Mouse (Mus musculus): ENCODE data around the gene Ppp2r1b. TPM values are rescaled to one million over a fixed set of nuclear protein-coding genes. Genes with fewer than 3 reads are reported as not detected.

Gene Ppp2r1b
- polyA plus RNA-seq, 1 experiment, result 12.9 TPM

- no peak overlapping the region for H3ac ChIP-seq (ENCODE audit: control insufficient read depth, insufficient read length)
- no peaks in the 10 kb centered on the region for H3K79me2 ChIP-seq (ENCODE audit: control insufficient read depth, insufficient read depth)
- H3K4me3 ChIP-seq, result no peak overlapping the region
- no peak for TF ChIP-seq POLR2AphosphoS2 (IDR thresholded peaks at IDR 0.05; ENCODE audit: insufficient read length, low read depth)
- no peak for TF ChIP-seq CEBPB (IDR thresholded peaks at IDR 0.05; ENCODE audit: insufficient read depth, poor library complexity, severe bottlenecking)
- no peak for TF ChIP-seq POLR2A (IDR thresholded peaks at IDR 0.05; ENCODE audit: insufficient read length, low read depth)
- TF ChIP-seq MYOD1 (IDR thresholded peaks at IDR 0.05; ENCODE audit: control insufficient read depth in 1 of 3, insufficient read length in 2 of 3, low read depth in 2 of 3), result no peak
- TF ChIP-seq REST (IDR thresholded peaks at IDR 0.05; ENCODE audit: insufficient read depth, insufficient read length), result no peak
- TF ChIP-seq USF1 (IDR thresholded peaks at IDR 0.05; ENCODE audit: low read depth), result no peak
- TF ChIP-seq MAX (IDR thresholded peaks at IDR 0.05; ENCODE audit: low read depth), result no peak
- no peak for TF ChIP-seq TCF12 (IDR thresholded peaks at IDR 0.05; ENCODE audit: insufficient read depth, poor library complexity, severe bottlenecking)
- no peak for TF ChIP-seq E2F4 (IDR thresholded peaks at IDR 0.05; ENCODE audit: insufficient read depth)
- no peak for TF ChIP-seq SRF (IDR thresholded peaks at IDR 0.05; ENCODE audit: control insufficient read depth, insufficient read length, low read depth)
- no peak for TF ChIP-seq MYOG (IDR thresholded peaks at IDR 0.05; ENCODE audit: control insufficient read depth in 1 of 3, insufficient read depth in 1 of 3, insufficient read length in 2 of 3, low read depth in 2 of 3)
- no peak for TF ChIP-seq TCF3 (IDR thresholded peaks at IDR 0.05; ENCODE audit: insufficient read length, low read depth)
- H3K4me2 ChIP-seq (ENCODE audit: low read depth), result no peak overlapping the region
- peaks cover 30% of the 10 kb centered on the region for H3K36me3 ChIP-seq (ENCODE audit: control insufficient read depth, insufficient read depth)
- H3K27me3 ChIP-seq (ENCODE audit: control insufficient read depth, insufficient read depth, insufficient read length), result no peaks in the 10 kb centered on the region
These were observed 18.7 kb downstream of the Ppp2r1b start for GRCm38 (mm10) chr9:50863824-50864223.

GRCm38 (mm10) chr9:50864877-50865276 is 19.8 kb downstream of the Ppp2r1b start:
- peaks cover 23% of the 10 kb centered on the region for H3K36me3 ChIP-seq (ENCODE audit: control insufficient read depth, insufficient read depth)
- TF ChIP-seq TCF12 (IDR thresholded peaks at IDR 0.05; ENCODE audit: insufficient read depth, poor library complexity, severe bottlenecking) (no peak), MYOG (IDR thresholded peaks at IDR 0.05; ENCODE audit: control insufficient read depth in 1 of 3, insufficient read depth in 1 of 3, insufficient read length in 2 of 3, low read depth in 2 of 3) (no peak), REST (IDR thresholded peaks at IDR 0.05; ENCODE audit: insufficient read depth, insufficient read length) (no peak), POLR2A (IDR thresholded peaks at IDR 0.05; ENCODE audit: insufficient read length, low read depth) (no peak), SRF (IDR thresholded peaks at IDR 0.05; ENCODE audit: control insufficient read depth, insufficient read length, low read depth) (no peak)
- no peak overlapping the region for H3ac ChIP-seq (ENCODE audit: control insufficient read depth, insufficient read length)
- H3K79me2 ChIP-seq (ENCODE audit: control insufficient read depth, insufficient read depth), result no peaks in the 10 kb centered on the region
- no peaks in the 10 kb centered on the region for H3K27me3 ChIP-seq (ENCODE audit: control insufficient read depth, insufficient read depth, insufficient read length)
- H3K4me2 ChIP-seq (ENCODE audit: low read depth), result no peak overlapping the region
- H3K4me3 ChIP-seq, result no peak overlapping the region

DNA sequence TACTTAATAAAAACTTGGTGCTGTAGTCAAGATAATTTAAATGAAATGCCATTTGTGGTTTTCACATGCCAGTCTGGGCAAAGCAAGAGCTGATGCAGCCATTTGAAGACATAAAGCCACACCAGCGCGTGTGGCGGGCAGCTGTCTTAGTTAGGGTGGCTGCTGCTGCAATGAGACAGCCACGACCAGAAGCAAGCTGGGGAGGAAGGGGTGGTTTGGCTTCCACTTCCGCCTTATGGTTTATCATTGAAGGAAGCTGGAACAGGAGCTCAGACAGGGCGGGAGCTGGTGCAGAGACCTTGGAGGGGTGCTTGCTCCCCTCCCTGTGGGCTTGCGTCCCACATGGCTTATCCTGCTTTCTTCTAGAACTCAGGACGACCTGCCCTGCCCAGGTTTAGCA is 20.7 kb downstream of the Ppp2r1b start:
- H3K27me3 ChIP-seq (ENCODE audit: control insufficient read depth, insufficient read depth, insufficient read length), result no peaks in the 10 kb centered on the region
- H3K79me2 ChIP-seq (ENCODE audit: control insufficient read depth, insufficient read depth), result no peaks in the 10 kb centered on the region
- no peak overlapping the region for H3K4me3 ChIP-seq

GRCm38 (mm10) chr9:50867015-50867414 is 21.9 kb downstream of the Ppp2r1b start:
- Histone ChIP-seq H3K79me2 (ENCODE audit: control insufficient read depth, insufficient read depth) (no peaks in the 10 kb centered on the region), H3K36me3 (ENCODE audit: control insufficient read depth, insufficient read depth) (peaks cover 21% of the 10 kb centered on the region)
- TF ChIP-seq MYOG (IDR thresholded peaks at IDR 0.05; ENCODE audit: control insufficient read depth in 1 of 3, insufficient read depth in 1 of 3, insufficient read length in 2 of 3, low read depth in 2 of 3) (no peak), POLR2AphosphoS2 (IDR thresholded peaks at IDR 0.05; ENCODE audit: insufficient read length, low read depth) (no peak), MYOD1 (IDR thresholded peaks at IDR 0.05; ENCODE audit: control insufficient read depth in 1 of 3, insufficient read length in 2 of 3, low read depth in 2 of 3) (no peak), TCF3 (IDR thresholded peaks at IDR 0.05; ENCODE audit: insufficient read length, low read depth) (no peak), CEBPB (IDR thresholded peaks at IDR 0.05; ENCODE audit: insufficient read depth, poor library complexity, severe bottlenecking) (no peak), TCF12 (IDR thresholded peaks at IDR 0.05; ENCODE audit: insufficient read depth, poor library complexity, severe bottlenecking) (no peak), SRF (IDR thresholded peaks at IDR 0.05; ENCODE audit: control insufficient read depth, insufficient read length, low read depth) (no peak), MAX (IDR thresholded peaks at IDR 0.05; ENCODE audit: low read depth) (no peak), E2F4 (IDR thresholded peaks at IDR 0.05; ENCODE audit: insufficient read depth) (no peak), POLR2A (IDR thresholded peaks at IDR 0.05; ENCODE audit: insufficient read length, low read depth) (no peak), USF1 (IDR thresholded peaks at IDR 0.05; ENCODE audit: low read depth) (no peak), REST (IDR thresholded peaks at IDR 0.05; ENCODE audit: insufficient read depth, insufficient read length) (no peak)

More for the DNA sequence above, 20.7 kb downstream of the Ppp2r1b start:
- Histone ChIP-seq H3K4me2 (ENCODE audit: low read depth) (no peak overlapping the region), H3K36me3 (ENCODE audit: control insufficient read depth, insufficient read depth) (peaks cover 21% of the 10 kb centered on the region), H3ac (ENCODE audit: control insufficient read depth, insufficient read length) (no peak overlapping the region)
- no peak for TF ChIP-seq CEBPB (IDR thresholded peaks at IDR 0.05; ENCODE audit: insufficient read depth, poor library complexity, severe bottlenecking)
- no peak for TF ChIP-seq TCF12 (IDR thresholded peaks at IDR 0.05; ENCODE audit: insufficient read depth, poor library complexity, severe bottlenecking)
- TF ChIP-seq SRF (IDR thresholded peaks at IDR 0.05; ENCODE audit: control insufficient read depth, insufficient read length, low read depth), result no peak
- TF ChIP-seq TCF3 (IDR thresholded peaks at IDR 0.05; ENCODE audit: insufficient read length, low read depth), result no peak
- TF ChIP-seq USF1 (IDR thresholded peaks at IDR 0.05; ENCODE audit: low read depth), result no peak

DNA sequence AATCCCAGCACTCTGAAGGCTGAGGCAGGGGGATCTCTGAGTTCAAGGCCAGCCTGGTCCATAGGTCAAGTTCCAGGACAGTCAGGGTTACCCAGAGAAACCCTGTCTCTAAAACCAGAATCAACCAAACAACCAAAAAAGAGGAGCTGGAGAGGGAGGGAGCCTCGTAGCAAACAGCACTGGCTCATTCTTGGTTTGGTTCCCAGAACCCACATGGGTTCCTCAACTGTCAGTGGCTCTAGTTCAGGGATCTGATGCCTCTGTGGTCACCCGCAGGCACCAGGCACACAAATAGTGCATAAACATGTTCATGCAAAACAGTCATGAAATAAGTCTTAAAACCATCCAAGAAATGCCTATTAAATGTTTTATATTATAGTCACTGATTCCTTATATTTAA is 23.1 kb downstream of the Ppp2r1b start:
- H3K27me3 ChIP-seq (ENCODE audit: control insufficient read depth, insufficient read depth, insufficient read length), result no peaks in the 10 kb centered on the region
- no peaks in the 10 kb centered on the region for H3K79me2 ChIP-seq (ENCODE audit: control insufficient read depth, insufficient read depth)
- peaks cover 21% of the 10 kb centered on the region for H3K36me3 ChIP-seq (ENCODE audit: control insufficient read depth, insufficient read depth)
- TF ChIP-seq POLR2A (IDR thresholded peaks at IDR 0.05; ENCODE audit: insufficient read length, low read depth) (no peak), E2F4 (IDR thresholded peaks at IDR 0.05; ENCODE audit: insufficient read depth) (no peak), CEBPB (IDR thresholded peaks at IDR 0.05; ENCODE audit: insufficient read depth, poor library complexity, severe bottlenecking) (no peak), USF1 (IDR thresholded peaks at IDR 0.05; ENCODE audit: low read depth) (no peak)
- no peak overlapping the region for H3K4me3 ChIP-seq
- no peak overlapping the region for H3K4me2 ChIP-seq (ENCODE audit: low read depth)
- no peak overlapping the region for H3ac ChIP-seq (ENCODE audit: control insufficient read depth, insufficient read length)

More at GRCm38 (mm10) chr9:50867015-50867414, 21.9 kb downstream of the Ppp2r1b start:
- Histone ChIP-seq H3K4me3 (no peak overlapping the region), H3ac (ENCODE audit: control insufficient read depth, insufficient read length) (no peak overlapping the region), H3K27me3 (ENCODE audit: control insufficient read depth, insufficient read depth, insufficient read length) (no peaks in the 10 kb centered on the region), H3K4me2 (ENCODE audit: low read depth) (no peak overlapping the region)
